Mouse (Mus musculus) cortical plate, adult 2 months (tissue): Measurements from ENCODE around the gene 4930556J24Rik.

ENCODE experiments used
- CTCF ChIP-seq: fragments of 200-500 bp; IDR thresholded peaks from 2 replicates; pipeline ENCODE4 v1.5.1; 2011; ENCODE audit warnings: mild to moderate bottlenecking, control low read depth, low read length; ENCODE audit not compliant: insufficient read depth; ENCODE audit errors: extremely low read depth
- POLR2A ChIP-seq: fragments of 200-500 bp; IDR thresholded peaks from 2 replicates; pipeline ENCODE4 v1.6.1; 2011; ENCODE audit warnings: mild to moderate bottlenecking, low read length, control low read depth; ENCODE audit not compliant: insufficient read depth; ENCODE audit errors: extremely low read depth

DNA sequence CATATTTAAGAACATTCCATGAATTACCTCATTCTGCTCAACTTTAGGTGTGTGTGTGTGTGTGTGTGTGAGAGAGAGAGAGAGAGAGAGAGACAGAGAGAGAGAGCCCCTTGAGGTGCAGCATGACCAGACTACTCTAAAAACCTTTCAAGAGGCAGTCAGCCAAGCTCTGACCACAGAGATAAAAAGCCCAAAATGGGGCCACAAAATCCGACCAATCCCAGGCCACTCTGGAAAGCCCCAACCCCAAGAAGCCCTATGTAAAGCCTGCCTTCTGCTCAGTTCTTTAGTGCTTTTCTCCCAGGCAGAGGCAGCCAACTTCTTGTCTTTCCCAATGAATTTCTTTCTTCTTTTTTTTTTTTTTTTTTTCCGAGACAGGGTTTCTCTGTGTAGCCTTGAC lies 15.7 kb downstream of the 4930556J24Rik start:
- no peak for TF ChIP-seq CTCF
- TF ChIP-seq POLR2A, result no peak
